Mouse (Mus musculus): ENCODE results near the gene Tenm4. TPM values are rescaled to one million over a fixed set of nuclear protein-coding genes. Genes with fewer than 3 reads are reported as not detected.

The Tenm4 gene
- total and polyA plus RNA-seq, 2 experiments = 0.09 to 0.11 TPM

DNA sequence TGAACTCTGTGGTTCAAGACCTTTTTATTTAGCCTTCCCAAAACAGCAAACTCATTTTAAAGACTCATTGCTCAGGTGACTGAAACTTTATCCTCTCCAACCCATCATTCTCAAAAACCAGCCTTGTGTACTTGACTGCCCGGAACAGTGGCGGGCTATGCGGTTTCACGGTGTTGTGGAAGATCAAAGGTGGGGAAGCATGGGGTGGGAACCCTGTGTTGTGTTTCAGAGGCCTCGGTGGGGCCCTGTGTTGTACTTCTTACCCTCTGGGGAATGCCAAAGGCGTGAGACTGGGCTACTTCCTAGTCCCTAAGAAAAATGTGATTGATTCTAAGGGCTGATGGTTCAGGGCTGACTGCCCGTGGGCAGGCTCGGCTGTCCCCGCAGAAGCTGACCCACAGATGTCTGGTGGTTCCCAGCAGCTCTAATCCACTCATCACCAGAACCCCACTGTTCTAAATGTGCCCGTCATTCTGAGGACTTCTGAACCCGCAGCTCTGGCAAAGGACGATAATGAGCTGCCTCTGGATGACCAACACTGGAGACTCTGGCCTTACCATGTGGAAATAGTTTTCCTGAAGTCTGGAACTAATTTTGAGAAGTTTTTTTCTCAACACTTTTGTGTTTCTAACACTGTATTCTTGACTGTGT lies 739.4 kb downstream of the Tenm4 start:
- 90% methylated on average over 12 of the region's 12 CpGs for WGBS

DNA sequence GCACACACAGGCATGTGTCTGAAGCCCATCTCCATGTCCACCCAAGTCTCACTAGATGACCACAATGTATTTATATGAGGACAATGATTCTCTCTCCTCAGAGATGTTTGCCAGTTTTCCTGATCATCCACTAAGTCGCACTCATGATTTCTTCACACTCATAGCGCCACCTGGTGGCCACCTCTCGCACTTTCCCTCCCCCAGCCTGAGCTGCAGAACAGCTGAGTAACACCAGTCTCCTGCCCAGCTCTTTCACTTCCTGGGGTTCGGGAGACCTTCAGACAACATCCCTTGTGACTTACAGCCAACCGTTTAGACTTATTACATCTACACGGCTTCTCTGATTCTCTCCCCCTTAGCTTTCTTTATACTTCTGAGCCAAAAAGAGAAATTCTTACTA lies 743.0 kb downstream of the Tenm4 start:
- Histone ChIP-seq H3K27ac (replicated peaks; ENCODE audit: insufficient read depth, low read depth, low read length) (no peak overlapping the region), H3K9ac (ENCODE audit: low read depth, low read length) (no peak overlapping the region), H3K79me2 (ENCODE audit: control insufficient read depth, insufficient read depth, low read length) (no peaks in the 10 kb centered on the region), H3K4me1 (ENCODE audit: control insufficient read depth, insufficient read depth, low read length) (no peaks in the 10 kb centered on the region), H3K4me3 (ENCODE audit: insufficient read depth, low read depth, low read length) (no peak overlapping the region), H3K27me3 (ENCODE audit: control insufficient read depth, insufficient read depth, low read length) (0 out of 2 replicates have a peak, but pooled peaks cover 2% of the 10 kb centered on the region), H3K36me3 (ENCODE audit: control insufficient read depth, insufficient read depth, low read length) (no peaks in the 10 kb centered on the region)
- WGBS = 4% methylated on average over 6 of the region's 6 CpGs
- peak; percentile 94 for TF ChIP-seq CTCF (IDR thresholded peaks at IDR 0.05; ENCODE audit: low read depth, low read length)
- no peak for TF ChIP-seq POLR2A (IDR thresholded peaks at IDR 0.05; ENCODE audit: extremely low read depth, insufficient read depth, low read length)
- DNase-seq (ENCODE audit: extremely low read depth, low read depth, low spot score) = peak; percentile 38

More for the DNA sequence above, 739.4 kb downstream of the Tenm4 start:
- Histone ChIP-seq H3K36me3 (ENCODE audit: control insufficient read depth, insufficient read depth, low read length) (no peaks in the 10 kb centered on the region), H3K4me3 (ENCODE audit: insufficient read depth, low read depth, low read length) (no peak overlapping the region), H3K9ac (ENCODE audit: low read depth, low read length) (no peak overlapping the region), H3K27me3 (ENCODE audit: control insufficient read depth, insufficient read depth, low read length) (0 out of 2 replicates have a peak, but pooled peaks cover 2% of the 10 kb centered on the region), H3K79me2 (ENCODE audit: control insufficient read depth, insufficient read depth, low read length) (no peaks in the 10 kb centered on the region), H3K4me1 (ENCODE audit: control insufficient read depth, insufficient read depth, low read length) (no peaks in the 10 kb centered on the region), H3K27ac (replicated peaks; ENCODE audit: insufficient read depth, low read depth, low read length) (no peak overlapping the region)
- DNase-seq (ENCODE audit: extremely low read depth, low read depth, low spot score) = no peak
- TF ChIP-seq CTCF (IDR thresholded peaks at IDR 0.05; ENCODE audit: low read depth, low read length) (no peak), POLR2A (IDR thresholded peaks at IDR 0.05; ENCODE audit: extremely low read depth, insufficient read depth, low read length) (no peak)

DNA sequence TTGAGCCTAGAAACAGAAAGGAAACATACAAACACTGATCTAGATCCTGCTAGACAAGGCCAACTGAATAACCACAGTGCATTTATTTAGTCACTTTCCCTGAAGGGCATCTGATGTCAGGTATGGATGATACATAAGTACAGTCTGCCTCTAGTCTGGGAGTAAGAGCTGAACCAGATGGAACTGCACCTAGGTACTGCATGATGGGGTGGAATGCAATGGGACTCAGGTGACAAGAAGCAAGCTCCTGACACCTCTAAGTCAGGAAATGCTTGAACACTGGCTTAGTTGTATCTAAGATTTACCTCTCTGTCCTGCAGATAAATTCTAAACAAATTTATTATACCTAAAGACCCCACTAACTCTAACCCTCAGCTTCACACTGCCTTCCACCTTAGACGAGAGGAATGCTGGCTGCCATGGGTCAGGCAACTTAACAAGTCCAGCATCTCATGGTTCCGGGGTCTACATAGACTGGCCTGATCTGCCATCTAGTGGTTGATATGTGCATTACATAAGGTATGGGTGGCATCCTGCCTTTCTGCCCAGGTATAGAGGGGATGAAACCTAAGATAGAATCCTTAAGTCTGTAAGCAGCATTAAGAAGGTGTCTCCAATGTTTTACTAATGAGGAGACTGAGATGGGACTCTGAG lies 744.5 kb downstream of the Tenm4 start:
- TF ChIP-seq POLR2A (IDR thresholded peaks at IDR 0.05; ENCODE audit: extremely low read depth, insufficient read depth, low read length) (no peak), CTCF (IDR thresholded peaks at IDR 0.05; ENCODE audit: low read depth, low read length) (peak; percentile 45; the same call in 1 of the 2 replicates)
- WGBS = 1% methylated on average over 2 of the region's 2 CpGs

DNA sequence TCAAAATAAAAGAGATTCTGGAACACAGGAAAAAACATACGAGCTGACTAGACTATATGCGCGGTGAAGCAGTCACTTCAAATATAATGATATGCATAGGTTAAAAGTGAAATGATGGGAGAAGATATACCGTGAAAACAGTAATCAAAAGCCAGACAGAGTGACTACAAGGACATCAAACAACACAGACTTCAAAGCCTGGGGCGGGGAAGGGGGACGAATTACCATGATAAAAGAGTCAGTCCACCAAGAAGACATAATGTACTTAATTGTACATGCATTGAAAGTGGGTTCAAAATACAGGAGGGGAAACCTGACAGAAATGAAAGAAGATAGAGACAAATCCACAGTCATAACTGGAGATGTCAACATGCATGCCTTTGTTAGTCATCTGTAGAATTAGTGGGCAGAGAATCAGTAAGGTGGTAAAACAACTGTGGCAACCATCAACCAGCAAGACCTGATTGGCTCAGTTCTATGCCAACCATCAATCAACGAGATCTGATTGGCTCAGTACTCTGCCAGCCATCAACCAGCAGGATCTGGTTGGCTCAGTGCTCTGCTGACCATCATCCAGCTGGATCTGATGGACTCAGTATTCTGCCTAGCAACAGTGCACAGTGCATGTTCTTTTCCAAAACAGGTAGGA lies 749.5 kb downstream of the Tenm4 start:
- no peaks in the 10 kb centered on the region for H3K36me3 ChIP-seq (ENCODE audit: control insufficient read depth, insufficient read depth, low read length)
- H3K27me3 ChIP-seq (ENCODE audit: control insufficient read depth, insufficient read depth, low read length) = no peaks in the 10 kb centered on the region
- no peaks in the 10 kb centered on the region for H3K79me2 ChIP-seq (ENCODE audit: control insufficient read depth, insufficient read depth, low read length)
- no peaks in the 10 kb centered on the region for H3K4me1 ChIP-seq (ENCODE audit: control insufficient read depth, insufficient read depth, low read length)
- peak; percentile 18 for DNase-seq (ENCODE audit: extremely low read depth, low read depth, low spot score)
- no peak overlapping the region for H3K9ac ChIP-seq (ENCODE audit: low read depth, low read length)
- no peak overlapping the region for H3K4me3 ChIP-seq (ENCODE audit: insufficient read depth, low read depth, low read length)
- 79% methylated on average over 7 of the region's 7 CpGs for WGBS
- no peak overlapping the region for H3K27ac ChIP-seq (replicated peaks; ENCODE audit: insufficient read depth, low read depth, low read length)
- TF ChIP-seq POLR2A (IDR thresholded peaks at IDR 0.05; ENCODE audit: extremely low read depth, insufficient read depth, low read length) = no peak
- TF ChIP-seq CTCF (IDR thresholded peaks at IDR 0.05; ENCODE audit: low read depth, low read length) = no peak

More for the DNA sequence above, 744.5 kb downstream of the Tenm4 start:
- Histone ChIP-seq H3K79me2 (ENCODE audit: control insufficient read depth, insufficient read depth, low read length) (no peaks in the 10 kb centered on the region), H3K4me3 (ENCODE audit: insufficient read depth, low read depth, low read length) (no peak overlapping the region), H3K27me3 (ENCODE audit: control insufficient read depth, insufficient read depth, low read length) (0 out of 2 replicates have a peak, but pooled peaks cover 2% of the 10 kb centered on the region), H3K4me1 (ENCODE audit: control insufficient read depth, insufficient read depth, low read length) (no peaks in the 10 kb centered on the region), H3K27ac (replicated peaks; ENCODE audit: insufficient read depth, low read depth, low read length) (no peak overlapping the region), H3K36me3 (ENCODE audit: control insufficient read depth, insufficient read depth, low read length) (no peaks in the 10 kb centered on the region), H3K9ac (ENCODE audit: low read depth, low read length) (no peak overlapping the region)
- peak; percentile 51 for DNase-seq (ENCODE audit: extremely low read depth, low read depth, low spot score)

DNA sequence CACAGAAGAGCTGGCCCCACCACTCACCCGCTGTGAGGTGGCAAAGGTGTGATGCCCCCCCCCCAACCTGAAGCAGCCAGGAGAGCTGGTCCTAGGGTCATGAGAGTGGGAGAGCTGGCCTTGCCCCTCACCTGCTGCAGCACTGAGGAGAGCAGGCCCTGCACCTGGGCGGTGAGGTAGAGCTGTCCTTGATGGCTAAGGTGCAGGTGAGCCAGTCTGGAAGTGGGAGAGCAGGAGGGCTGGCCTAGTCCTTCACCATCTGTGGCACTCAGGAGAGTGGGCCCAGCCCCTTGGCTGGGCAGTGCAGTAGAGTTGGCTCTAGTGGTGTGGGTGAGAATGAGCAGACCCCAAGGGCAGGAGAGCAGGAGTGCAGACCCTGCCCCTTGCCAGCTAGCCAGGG lies 751.9 kb downstream of the Tenm4 start:
- Histone ChIP-seq H3K36me3 (ENCODE audit: control insufficient read depth, insufficient read depth, low read length) (no peaks in the 10 kb centered on the region), H3K27me3 (ENCODE audit: control insufficient read depth, insufficient read depth, low read length) (no peaks in the 10 kb centered on the region), H3K4me3 (ENCODE audit: insufficient read depth, low read depth, low read length) (no peak overlapping the region), H3K9ac (ENCODE audit: low read depth, low read length) (no peak overlapping the region), H3K4me1 (ENCODE audit: control insufficient read depth, insufficient read depth, low read length) (no peaks in the 10 kb centered on the region), H3K27ac (replicated peaks; ENCODE audit: insufficient read depth, low read depth, low read length) (no peak overlapping the region), H3K79me2 (ENCODE audit: control insufficient read depth, insufficient read depth, low read length) (no peaks in the 10 kb centered on the region)
- no peak for DNase-seq (ENCODE audit: extremely low read depth, low read depth, low spot score)
- 98% methylated on average over 2 of the region's 2 CpGs for WGBS
- no peak for TF ChIP-seq POLR2A (IDR thresholded peaks at IDR 0.05; ENCODE audit: extremely low read depth, insufficient read depth, low read length)
- no peak for TF ChIP-seq CTCF (IDR thresholded peaks at IDR 0.05; ENCODE audit: low read depth, low read length)

Measured in liver, adult 2 months (tissue).